Mouse (Mus musculus) T-cell, adult 2 months (primary cell): Measurements from ENCODE around the gene E2f4.

Experiments used
- DNase-seq: peaks from one replicate; pipeline ENCODE4 v3.0.0; 2022; ENCODE audit warnings: low spot score

Gene E2f4

DNA sequence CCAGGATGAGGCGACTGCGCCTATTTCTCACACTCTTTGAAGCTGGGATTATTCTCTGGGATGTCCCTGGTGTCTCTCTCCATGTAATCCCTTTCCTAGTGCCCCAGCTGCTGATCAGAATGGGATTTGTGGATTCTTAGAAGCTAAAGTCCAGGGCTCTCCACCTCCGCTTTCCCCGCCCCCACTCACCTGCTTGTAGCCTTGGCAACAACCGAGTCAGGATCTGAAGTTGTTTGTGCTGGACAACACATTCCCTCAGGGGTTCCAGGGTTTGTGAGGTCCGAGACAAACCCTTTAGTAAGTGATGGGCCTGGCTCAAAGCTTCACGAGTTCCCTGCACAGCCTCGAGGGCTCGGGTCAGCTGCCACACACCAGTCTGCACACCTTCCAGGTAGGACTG, 2.7 kb upstream of the E2f4 start:
- DNase-seq, result no peak

DNA sequence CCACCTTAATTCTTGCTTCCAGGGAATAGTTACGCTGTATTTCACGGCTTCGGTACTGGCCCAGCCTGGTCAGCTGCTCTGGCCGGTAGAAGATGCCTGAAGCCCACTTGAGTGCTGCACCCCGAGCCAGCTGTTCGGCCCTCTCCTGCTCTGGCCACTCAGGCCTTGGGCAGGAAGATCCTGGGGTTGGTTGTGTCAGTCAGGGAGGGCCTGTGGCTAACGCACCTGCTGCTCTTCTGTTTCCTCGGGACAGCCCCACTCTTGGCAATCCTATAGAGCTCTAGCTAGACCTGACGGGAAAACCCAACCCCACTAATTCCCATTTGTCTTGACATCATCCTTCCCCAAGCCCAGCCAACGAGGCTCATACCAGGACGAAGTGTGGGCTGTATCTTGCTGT, 2.2 kb upstream of the E2f4 start:
- DNase-seq, result no peak

DNA sequence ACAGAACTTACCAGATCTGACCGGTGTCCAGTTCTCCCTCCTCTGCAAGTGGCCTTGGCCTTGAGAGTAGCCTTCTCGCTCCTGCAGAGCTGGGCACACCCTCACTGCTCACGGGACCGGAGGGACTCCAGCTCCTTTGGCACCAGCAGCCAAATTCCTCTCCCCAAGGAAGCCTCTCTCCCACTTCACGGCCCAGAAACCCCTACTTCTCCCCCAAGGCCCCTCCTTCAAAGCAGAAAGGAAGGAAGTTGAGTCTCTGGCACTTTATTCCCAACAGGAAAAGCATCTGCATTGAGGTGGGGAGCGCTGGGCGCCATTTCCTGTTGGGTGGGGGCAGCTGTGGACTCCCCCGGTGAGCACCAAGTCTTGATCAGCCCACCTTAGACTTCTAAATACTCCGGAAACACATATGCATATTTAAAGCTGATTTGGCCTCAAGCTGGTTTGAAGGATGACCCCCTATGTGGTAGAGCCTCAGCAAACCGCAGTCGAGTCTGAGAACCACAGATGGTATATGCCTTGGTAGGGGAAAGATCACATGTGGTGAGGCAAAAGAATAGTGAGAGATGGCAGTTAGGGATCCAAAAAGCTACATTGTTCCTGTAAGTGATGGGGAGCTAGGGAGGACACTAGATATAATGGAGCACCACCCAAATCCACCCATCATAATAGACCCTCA, 1.4 kb upstream of the E2f4 start, which contains the start of gene Exoc3l:
TSS of gene Exoc3l (minus strand) at position 207 of the 679 bp plus-strand sequence.
- DNase-seq, result no peak

DNA sequence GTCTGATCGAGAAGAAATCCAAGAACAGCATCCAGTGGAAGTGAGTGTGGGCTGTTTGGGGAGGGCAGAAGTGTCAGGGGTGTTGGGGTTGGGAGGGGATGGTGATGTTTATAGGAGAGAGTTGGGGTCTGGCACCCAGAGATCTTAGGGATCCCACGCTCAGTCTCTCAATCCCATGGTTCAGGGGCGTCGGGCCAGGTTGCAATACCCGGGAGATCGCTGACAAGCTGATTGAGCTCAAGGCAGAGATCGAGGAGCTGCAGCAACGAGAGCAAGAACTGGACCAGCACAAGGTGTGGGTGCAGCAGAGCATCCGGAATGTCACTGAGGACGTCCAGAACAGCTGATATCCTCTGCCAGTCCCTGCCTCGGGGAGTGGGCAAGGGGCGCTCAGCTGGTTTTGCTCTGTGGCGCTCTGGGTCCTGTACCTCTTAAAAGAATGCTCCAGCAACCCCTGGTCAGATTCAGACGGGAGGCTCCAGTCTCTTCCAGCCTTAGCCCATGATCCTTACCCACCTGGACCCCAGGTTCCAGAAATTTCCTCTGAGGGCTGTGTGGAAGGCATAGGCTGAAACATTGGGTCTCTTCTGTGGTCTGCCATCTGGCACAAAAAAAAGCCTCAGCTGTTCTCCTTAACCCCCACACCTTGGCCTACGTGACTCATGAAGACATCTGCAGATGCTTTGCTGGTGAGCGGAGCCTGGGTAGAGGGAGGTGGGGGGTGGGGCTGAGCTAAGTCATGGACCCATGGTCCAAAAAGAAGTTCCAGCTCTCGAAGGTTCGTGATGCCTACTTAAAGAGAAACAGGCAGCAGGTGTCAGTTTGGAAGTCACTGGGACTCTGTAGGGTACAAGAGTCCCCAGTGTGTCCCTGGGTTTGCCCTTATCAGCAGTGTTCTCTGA, 1.1 kb downstream of the E2f4 start:
- DNase-seq, result no peak

DNA sequence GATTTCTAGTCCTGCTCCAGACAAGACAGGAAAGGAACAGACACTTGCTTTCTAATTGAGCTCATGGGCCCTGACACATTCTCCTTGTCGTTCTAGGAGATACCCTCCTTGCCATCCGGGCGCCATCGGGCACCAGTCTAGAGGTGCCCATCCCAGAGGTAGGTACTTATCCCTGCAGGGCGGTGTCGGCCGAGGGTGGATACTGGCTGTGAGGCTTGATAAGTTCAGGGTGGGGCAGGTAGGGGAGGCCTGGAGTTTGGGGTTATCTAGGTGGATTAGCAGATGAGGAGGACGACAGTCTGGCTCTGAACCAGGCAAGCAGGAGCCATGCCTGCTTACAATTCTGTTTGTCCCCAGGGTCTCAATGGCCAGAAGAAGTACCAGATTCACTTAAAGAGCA, 2.5 kb downstream of the E2f4 start:
- no peak for DNase-seq

DNA sequence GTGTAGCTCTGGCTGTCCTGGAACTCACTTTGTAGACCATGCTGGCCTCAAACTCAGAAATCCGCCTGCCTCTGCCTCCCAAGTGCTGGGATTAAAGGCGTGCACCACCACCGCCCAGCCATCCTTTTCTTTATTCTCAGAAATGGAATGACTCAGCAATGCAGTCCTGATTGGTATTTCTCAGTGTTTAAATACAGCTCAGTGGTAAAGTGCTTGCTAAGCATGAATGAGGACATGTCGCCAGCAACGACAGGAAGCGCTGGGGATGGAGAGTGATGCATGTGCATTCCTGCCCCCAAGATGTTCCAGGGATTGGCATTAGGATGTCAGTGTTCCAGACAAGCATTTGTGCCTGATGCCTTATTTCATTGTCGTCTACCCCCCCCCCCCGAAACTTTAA, 5.9 kb downstream of the E2f4 start:
- no peak for DNase-seq

DNA sequence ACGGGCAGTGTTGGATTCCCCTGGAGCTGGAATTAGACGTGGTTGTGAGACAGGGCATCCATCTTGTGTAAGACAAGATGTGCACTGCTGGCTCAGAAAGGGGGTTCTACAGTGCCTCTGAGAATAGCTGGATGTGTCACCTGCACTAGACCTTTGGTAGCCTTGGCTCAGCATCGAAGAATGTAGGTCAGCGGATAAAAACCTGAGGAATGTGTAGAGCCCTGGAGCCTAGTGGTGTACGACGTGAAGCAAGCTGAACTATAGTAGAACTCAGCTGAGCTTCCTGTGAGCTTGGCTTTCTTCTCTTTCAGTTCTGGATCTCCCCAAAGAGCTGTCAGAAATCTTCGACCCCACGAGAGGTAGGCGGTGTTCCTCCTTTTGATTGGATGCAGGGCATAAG, 6.4 kb downstream of the E2f4 start:
- no peak for DNase-seq

DNA sequence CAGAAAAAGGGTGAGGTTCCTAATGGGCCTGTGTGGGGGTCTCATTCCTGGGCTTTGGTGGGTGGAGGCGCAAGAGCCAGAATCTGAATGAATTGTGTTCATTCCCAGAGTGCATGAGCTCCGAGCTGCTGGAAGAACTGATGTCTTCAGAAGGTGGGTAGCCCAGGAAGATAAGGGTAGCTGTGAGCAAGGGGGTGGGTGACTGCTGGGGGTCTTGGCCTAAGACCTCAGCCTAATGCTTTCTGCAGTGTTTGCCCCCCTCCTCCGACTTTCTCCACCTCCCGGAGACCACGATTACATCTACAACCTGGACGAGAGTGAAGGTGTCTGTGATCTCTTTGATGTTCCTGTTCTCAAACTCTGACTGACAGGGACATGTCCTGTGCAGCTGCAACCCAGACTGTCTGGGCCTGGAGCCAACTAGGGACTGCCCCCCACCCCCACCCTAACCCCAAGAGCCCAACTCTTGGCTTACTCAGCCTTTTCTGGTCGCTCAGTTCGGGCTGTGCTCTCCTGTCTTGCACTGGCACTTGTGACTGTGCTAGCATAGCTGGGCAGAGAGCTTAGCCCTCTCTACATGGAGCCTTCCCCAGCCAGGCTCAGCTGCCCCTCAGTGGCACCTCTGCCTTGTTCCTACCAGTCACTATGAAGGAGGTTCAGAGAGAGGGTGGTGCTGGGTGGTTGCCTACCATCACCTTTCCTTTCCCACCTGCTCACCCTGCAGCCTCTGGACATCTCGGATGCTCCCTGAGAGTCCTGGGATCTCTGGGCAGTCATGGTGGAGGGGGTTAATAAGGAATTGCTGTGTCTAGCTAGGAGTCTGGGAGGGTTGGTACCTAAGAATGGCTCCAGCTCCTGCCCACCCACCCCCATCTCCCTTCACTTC, 7.1 kb downstream of the E2f4 start:
- DNase-seq, result no peak

DNA sequence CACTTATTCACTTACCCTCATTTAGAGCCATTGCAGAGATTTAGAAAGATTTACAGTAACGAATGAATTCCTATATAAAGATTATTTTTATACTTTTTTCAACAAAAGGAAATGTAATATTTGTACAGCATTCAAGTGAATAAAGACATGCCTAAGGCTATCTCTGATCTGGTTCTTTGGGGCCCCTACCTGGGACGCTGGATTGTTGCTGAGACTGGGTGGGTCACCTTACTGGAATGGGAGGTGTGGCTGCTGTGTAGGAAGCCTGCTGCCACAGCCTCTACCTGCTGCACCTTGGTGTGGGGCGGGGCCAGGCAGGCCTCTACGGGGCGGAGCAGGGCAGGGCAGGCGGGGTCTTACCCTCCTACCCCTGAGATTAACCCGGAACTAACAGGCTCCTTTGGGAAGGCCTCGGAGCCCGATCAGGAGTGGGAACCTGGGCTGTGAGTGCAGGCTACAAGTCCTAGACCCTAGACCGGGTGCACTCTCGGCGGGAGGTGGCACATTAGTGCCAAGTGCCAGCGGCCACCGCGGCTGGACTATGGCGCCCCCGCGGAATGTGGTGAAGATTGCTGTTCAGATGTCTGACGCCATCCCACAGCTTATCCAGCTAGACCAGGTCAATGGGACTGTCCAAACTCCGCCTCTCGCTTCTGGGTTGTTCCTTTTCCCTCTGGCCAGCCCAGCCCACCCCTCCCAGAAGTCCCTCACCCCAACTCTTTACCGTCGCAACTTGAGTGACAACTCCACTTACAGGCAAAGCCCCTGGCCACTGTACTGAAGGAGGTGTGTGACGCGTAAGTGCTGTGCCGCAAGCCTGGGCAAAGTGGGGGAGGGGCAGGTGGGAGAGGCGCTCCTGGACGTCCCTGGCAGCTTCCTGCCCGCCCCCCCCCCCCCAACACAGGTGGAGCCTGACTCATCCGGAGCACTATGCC, 8.0 kb downstream of the E2f4 start, which contains the start of gene Elmo3:
TSS of gene Elmo3 (plus strand) at position 391 of the 935 bp plus-strand sequence.
- peak; percentile 31 for DNase-seq

DNA sequence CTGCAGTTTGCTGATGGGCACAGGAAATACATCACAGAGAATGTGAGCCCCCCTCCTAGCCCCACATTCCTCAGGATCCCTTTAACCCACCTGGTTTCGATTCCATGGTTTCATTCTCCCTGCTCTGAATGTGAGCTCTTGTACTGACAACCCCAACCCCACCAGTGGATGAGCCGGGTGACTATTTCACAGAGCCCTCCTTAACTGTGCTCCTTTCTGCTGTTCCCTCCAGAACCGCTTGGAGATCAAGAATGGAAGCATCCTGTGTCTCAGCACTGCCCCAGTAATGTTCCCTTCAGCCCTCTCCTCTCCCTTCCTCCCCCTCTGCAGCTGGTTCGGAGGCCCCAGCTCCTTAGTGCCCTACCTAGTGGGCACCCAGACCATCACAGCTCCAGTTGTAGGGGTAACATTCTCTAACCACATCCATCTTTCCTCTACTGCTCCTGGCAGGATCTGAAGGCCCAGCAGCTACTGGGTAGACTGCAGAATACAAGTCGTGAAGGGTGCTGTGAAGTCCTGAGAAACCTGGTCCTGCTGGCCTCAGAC, 8.8 kb downstream of the E2f4 start:
- DNase-seq, result no peak

DNA sequence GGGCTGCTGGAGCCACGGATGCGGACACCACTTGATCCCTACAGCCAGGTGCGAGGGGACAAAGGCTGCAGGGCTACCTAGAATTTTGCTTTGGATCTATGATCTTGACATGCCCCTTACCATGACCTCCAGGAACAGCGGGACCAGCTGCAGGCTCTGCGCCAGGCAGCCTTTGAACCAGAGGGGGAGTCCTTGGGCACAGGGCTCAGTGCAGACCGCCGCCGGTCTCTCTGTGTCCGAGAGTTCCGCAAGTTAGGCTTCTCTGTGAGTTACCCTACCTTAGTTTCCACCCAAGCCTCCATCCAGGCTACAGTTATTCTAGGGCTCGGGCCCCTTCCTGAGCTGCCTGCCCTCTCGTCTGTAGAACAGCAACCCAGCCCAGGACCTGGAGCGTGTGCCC, 10.2 kb downstream of the E2f4 start:
- DNase-seq, result no peak

DNA sequence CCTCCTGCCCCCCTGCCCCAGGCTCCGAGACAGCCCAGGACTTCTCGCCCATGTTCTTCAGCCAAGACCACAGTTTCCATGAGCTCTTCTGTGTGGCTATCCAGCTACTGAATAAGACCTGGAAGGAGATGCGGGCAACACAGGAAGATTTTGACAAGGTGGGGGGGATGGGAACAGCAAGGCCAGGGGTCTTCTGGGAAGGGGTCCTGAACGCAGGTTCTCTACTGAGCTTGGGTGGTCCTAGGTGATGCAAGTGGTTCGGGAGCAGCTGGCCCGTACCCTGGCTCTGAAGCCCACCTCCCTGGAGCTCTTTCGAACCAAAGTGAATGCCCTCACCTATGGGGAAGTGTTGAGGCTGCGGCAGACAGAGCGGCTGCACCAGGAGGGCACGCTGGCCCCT, 11.0 kb downstream of the E2f4 start:
- no peak for DNase-seq

DNA sequence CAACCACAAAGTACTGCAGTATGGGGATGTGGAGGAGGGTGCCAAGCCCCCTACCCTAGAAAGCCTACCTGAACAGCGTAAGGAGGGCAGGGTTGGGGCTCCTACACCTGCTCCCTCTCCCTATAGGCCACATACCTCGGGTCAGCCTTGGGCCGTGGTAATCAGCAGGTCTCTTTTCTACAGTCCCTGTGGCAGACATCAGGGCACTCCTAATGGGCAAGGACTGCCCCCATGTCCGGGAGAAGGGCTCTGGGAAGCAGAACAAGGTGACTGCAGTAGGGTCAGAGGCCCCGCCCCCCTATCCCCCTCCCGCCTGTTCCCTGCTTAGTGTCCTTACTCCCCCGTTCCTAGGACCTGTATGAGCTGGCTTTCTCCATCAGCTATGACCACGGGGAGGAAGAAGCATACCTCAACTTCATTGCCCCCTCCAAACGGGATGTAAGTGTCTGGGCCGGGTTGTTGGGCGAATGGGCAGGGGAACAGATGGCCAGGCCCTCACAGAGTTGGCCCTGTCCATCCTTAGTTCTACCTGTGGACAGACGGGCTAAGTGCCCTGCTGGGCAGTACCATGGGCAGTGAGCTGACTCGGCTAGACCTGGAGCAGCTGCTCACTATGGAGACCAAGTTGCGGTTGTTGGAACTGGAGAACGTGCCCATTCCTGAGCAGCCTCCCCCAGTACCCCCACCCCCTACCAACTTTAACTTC, 11.8 kb downstream of the E2f4 start:
- no peak for DNase-seq

DNA sequence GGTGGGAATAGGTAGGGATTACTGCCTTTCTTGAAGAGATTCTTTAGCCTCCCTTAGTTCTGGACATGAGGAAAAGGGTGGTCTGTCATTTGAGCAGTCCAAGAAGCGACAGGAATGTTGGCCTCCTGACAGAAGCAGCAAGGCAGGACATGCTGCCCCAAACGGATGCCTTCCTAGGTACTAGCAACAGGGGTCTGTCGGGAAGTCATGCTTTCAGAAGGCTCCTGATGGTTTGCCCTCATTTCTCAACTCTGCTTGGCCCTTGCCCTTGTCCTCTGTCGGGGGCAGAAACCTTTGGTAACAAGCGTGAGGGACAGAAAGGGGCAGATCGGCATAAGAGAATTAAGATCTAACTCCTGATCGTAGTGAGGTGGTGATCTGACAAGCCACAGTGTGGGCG, 12.7 kb downstream of the E2f4 start:
- no peak for DNase-seq

DNA sequence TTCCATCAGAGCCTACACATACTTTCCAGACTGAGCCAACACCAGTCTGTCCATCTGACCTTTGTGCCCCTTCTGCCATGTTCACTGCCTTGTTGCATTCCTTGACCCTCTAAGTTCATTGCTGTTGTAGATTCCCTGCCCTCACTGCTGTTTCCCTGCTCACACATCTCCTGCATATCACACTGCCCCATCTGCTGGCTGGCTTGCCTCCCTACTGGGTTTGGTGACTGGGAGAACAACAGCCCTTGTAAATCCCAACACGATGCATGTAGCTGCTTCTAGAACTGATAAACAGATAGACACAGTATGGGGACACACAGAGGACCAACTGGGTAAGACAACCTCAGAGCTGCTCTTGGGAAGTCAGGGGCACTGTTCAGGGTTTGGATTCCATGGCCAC, 14.3 kb downstream of the E2f4 start:
- no peak for DNase-seq

DNA sequence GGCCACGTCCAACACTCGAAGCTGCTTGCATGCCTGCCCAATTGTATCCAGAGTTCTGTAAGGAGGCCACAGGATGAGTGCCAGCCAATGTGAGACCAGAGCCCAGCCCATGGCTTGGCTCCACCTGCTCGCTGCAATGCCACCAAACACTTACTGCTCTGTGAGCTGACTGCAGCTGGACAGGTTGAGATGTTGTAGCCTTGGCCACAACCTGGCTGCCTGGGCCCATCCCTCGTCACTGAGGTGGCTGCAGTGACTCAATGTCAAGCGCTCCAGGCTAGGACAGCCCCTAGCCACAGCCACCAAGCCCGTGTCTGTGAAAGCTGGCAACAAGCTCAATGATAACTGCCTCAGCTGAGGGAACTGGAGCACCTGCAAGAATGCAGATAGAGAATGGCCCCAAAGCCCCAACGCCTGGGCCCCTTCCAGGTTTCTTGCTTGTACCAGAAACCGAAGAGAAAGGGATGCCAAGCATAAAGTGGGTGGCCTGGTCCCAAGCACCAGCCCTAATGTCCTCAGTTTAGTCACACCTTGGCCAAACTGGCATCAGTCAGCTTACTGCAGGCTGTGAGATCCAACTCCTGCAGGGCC, 15.5 kb downstream of the E2f4 start:
- DNase-seq, result no peak

DNA sequence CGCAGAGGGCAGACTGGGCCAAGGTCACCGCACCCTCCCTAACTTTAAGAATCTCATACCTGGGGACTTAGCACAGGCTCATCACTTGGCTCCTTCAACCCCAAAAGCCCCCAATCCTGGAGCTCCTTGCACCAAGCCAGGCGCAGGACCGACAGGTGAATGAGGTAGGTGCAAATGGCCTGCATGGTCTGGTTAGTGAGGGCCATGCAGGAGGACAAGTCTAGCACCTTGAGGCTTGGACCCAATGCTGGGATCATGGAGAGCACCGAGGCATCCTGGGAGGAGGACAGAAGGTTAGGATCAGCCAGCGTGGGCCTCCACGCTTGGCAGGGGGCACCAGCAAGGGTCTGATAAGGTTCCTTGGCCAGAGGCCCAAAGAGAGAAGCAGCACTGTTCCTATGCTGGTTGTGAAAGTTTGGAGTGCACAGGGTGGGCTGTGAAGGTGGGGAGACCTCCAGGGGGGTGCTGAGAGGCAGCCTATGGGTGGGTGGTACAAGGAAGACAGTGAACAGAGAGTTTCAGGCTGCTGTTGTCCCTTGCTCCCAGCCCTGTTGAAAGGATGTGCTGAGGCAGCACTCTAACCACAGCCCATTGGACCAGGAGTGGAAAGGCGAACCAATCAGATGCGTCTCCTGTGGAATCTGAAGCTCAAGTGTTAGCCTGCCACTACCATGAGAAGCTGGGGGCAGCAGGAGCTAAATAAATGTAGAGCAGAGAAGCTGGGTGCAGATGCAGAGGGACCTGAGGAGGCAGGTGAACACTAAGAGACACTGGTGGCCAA, 16.3 kb downstream of the E2f4 start:
- DNase-seq, result no peak

DNA sequence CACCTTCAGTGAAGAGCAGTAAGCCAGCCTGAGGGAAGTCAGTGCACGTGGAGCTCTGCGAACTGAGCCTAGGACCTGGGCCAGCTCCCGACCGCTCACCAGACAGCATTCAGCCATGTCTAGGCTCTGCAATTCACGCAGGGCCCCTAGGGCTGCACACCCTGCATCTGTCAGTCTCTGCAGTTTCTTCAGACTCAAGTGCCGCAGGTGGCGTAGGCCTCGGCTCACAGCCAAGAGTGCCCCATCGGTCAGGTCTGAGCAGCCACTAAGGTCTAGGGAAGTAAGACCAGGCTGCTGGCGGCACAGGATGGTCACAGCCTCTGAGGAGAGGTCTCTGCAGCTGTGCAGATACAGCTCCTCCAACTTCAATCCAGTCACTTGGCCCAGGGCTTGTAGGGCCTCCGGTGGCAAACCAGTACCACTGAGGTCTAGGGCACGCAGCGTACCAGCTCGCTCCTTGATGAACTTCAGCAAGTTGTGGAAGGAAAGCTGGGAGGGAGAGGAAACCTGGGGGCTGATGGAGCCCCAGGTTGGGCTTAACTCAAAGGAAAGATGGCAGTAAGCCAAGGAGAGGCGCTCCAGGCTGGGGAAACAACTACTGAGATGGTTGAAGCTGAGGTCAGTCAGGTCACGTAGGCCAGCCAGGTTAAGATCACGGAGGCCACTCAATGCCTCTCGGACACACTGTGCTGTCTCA, 17.8 kb downstream of the E2f4 start:
- DNase-seq, result no peak

DNA sequence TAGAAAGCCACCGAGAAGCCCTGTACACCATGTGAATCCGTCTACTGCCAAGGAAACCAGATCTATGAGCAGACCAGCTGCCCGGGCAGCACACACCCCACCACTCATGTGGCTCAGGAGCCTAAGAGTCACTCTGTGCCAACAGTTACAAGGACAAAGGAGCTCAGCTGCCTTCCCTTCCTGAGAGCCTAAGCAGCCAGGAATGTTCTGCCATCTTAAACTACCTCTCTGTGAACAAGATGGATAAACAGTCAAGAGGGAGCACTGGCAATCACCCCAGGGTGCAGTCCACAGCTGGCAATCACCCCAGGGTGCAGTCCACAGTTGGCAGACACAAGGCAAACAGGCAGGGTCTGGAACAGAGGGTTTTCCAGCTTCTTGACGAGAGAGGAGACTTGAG, 20.5 kb downstream of the E2f4 start:
- no peak for DNase-seq
